Mouse (Mus musculus) spleen, adult 2 months (tissue): ENCODE results near the gene Pgam1.

ENCODE experiments used
- CTCF ChIP-seq: fragments of 200-500 bp; IDR thresholded peaks from 2 replicates; pipeline ENCODE4 v1.5.1; 2011; ENCODE audit warnings: mild to moderate bottlenecking, inconsistent platforms; ENCODE audit not compliant: insufficient read depth, insufficient read length, insufficient replicate concordance; ENCODE audit errors: extremely low read depth
- POLR2A ChIP-seq: fragments of 200-500 bp; IDR thresholded peaks from 2 replicates; pipeline ENCODE4 v1.6.1; 2011; ENCODE audit warnings: low read depth, low read length, inconsistent platforms

GRCm38 (mm10) chr19:41915294-41915693, 3.6 kb downstream of the Pgam1 start:
- TF ChIP-seq CTCF = no peak
- no peak for TF ChIP-seq POLR2A
